Mouse (Mus musculus) ES-Bruce4 (cell line): Measurements from ENCODE around the gene Vangl1.

ENCODE experiments used
- CTCF ChIP-seq: IDR thresholded peaks from one replicate; pipeline ENCODE4 v1.8.1; 2011; ENCODE audit warnings: low read depth, low read length
- EP300 ChIP-seq: IDR thresholded peaks from 2 replicates; pipeline ENCODE4 v1.6.1; 2011; ENCODE audit warnings: low read depth, low read length; ENCODE audit not compliant: insufficient read depth
- POLR2A ChIP-seq: IDR thresholded peaks from one replicate; pipeline ENCODE4 v1.8.1; 2011; ENCODE audit warnings: low read length; ENCODE audit not compliant: insufficient read depth

DNA sequence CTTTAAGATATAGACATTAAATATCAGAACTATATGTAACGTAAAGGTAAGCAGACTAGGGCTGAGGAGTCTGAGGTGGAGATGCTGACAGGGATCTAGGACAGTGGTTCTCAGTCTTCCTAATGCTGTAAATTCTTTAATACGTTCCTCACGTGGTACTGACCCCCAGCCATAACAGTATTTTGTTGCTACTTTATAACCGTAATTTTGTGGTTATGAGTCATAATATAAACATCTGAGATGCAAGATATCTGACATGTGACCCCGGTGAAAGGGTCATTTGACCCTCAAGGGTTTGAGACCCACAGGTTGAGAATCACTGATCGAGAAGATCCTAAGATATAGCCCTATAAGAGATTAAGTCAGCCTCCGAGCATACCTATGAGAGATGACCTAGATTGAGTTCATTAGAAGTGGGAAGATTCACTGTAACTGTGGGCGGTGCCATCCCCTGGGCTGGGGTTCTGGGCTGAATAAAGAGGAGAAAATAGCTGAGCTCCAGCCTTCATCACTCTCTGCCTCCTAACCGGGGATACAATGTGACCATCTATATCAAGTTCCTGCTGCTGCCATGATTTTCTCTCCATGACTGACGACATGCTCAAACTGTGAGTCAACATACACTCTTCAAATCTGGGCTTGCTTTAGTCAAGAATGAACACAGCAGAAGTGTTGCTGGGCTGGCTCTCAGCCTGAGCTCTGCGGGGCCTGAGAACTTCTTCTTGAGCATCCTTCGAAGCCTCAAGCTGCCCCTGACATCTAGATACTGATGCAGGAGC lies 26.5 kb downstream of the Vangl1 start:
- no peak for TF ChIP-seq CTCF
- no peak for TF ChIP-seq EP300
- no peak for TF ChIP-seq POLR2A
